Mouse (Mus musculus) sigmoid colon, adult 10 weeks (tissue): ENCODE measurements around the gene Fgr. TPM values are rescaled to one million over a fixed set of nuclear protein-coding genes. Genes with fewer than 3 reads are reported as not detected.

Experiments
- polyA plus RNA-seq: library from polyadenylated mRNA; stranded (reverse); fragments of 350-450 nt; fragmentation: Illumina TruSeq; extraction: RNeasy Lipid Tissue Mini Kit (QIAGEN cat#74804); gene quantifications from one replicate; pipeline ENCODE4 v1.2.3, GENCODE M21; 2014; ENCODE audit warnings: low read depth, low replicate concordance

Gene Fgr
- polyA plus RNA-seq: 1.3 TPM

GRCm38 (mm10) chr4:132973814-132974398 lies at the start of gene Fgr:
TSS of gene Fgr (plus strand) at chr4:132974095.

GRCm38 (mm10) chr4:133011028-133011820 lies 37.3 kb downstream of the Fgr start, which contains the start of gene Ahdc1:
TSS of gene Ahdc1 (plus strand) at chr4:133011260.

Other genes with a start within 250 kb of the Fgr start
- gene Xkr8, start 241.5 kb upstream of the Fgr start, polyA plus RNA-seq: 1.7 TPM
- gene Smpdl3b, start 216.8 kb upstream of the Fgr start, polyA plus RNA-seq: 1.9 TPM
- gene Rpa2, start 205.8 kb upstream of the Fgr start, polyA plus RNA-seq: 4.5 TPM
- gene Themis2, start 177.7 kb upstream of the Fgr start, polyA plus RNA-seq: 1.2 TPM
- 7.9 TPM for gene Ppp1r8, start 130.9 kb upstream of the Fgr start, polyA plus RNA-seq
- gene Stx12, start 89.6 kb upstream of the Fgr start, polyA plus RNA-seq: 174 TPM
- 34.2 TPM for gene Fam76a, start 51.5 kb upstream of the Fgr start, polyA plus RNA-seq
- gene Ahdc1, start 37.2 kb downstream of the Fgr start, polyA plus RNA-seq: 2.9 TPM
- gene Wasf2, start 156.4 kb downstream of the Fgr start, polyA plus RNA-seq: 162 TPM
- gene Cd164l2, start 238.0 kb downstream of the Fgr start, polyA plus RNA-seq: not detected
- not detected for gene Gpr3, start 238.4 kb downstream of the Fgr start, polyA plus RNA-seq